Mouse (Mus musculus) midbrain, embryonic 14.5 days (tissue): ENCODE results near the gene Pdia4. TPM values are rescaled to one million over a fixed set of nuclear protein-coding genes. Genes with fewer than 3 reads are reported as not detected.
"Not testable (repeated sequence)": the region's sequence is repeated elsewhere in the genome, so short reads cannot be mapped to it uniquely, and the experiment has no call there.

ENCODE experiments used
- ATAC-seq: fragments of 200-750 bp; cut with Nextera tagmentation; 2 replicates; pipeline ENCODE4 v1.8.0; 2017; ENCODE audit warnings: moderate number of reproducible peaks, moderate library complexity; ENCODE audit not compliant: low FRiP score, low TSS enrichment
- DNase-seq: peaks from one replicate; pipeline ENCODE4 v3.0.0-alpha.2; 2015
- H3K27ac ChIP-seq: fragments of 300-500 bp; sonication (generic); replicated peaks from 2 replicates; pipeline ENCODE4 v1.5.1; 2014; ENCODE audit warnings: mild to moderate bottlenecking, low read depth, low read length, moderate library complexity
- H3K27me3 ChIP-seq: fragments of 300-500 bp; sonication (generic); 2 replicates; pipeline ENCODE4 v1.6.1; 2014; ENCODE audit warnings: low read length, control low read depth, mixed read lengths; ENCODE audit not compliant: control insufficient read depth, insufficient read depth
- H3K36me3 ChIP-seq: fragments of 300-500 bp; sonication (generic); 2 replicates; pipeline ENCODE4 v1.6.1; 2014; ENCODE audit warnings: low read length, control low read depth; ENCODE audit not compliant: control insufficient read depth, insufficient read depth
- H3K4me1 ChIP-seq: fragments of 300-500 bp; sonication (generic); 2 replicates; pipeline ENCODE4 v1.6.1; 2014; ENCODE audit warnings: mild to moderate bottlenecking, antibody characterized with exemption, low read length, control low read depth; ENCODE audit not compliant: control insufficient read depth, insufficient read depth
- H3K4me2 ChIP-seq: fragments of 300-500 bp; sonication (generic); 2 replicates; pipeline ENCODE4 v1.6.1; 2014; ENCODE audit warnings: mild to moderate bottlenecking, low read length, moderate library complexity
- H3K4me3 ChIP-seq: fragments of 300-500 bp; sonication (generic); replicated peaks from 2 replicates; pipeline ENCODE4 v1.5.1; 2014; ENCODE audit warnings: low read depth, low read length
- H3K9ac ChIP-seq: fragments of 300-500 bp; sonication (generic); replicated peaks from 2 replicates; pipeline ENCODE4 v1.6.1; 2014; ENCODE audit warnings: mild to moderate bottlenecking, low read length, moderate library complexity
- H3K9me3 ChIP-seq: fragments of 300-500 bp; sonication (generic); 2 replicates; pipeline ENCODE4 v1.6.1; 2016; ENCODE audit warnings: low read length, control low read depth, mixed read lengths; ENCODE audit not compliant: control insufficient read depth
- WGBS: fragments of 180-500 bp; shearing (Covaris S2); extraction: QIAGEN DNeasy Blood & Tissue Kit; methylation state at CpG from one replicate; pipeline ENCODE4 v1.1.7; 2014; 5-methylcytosine and 5-hydroxymethylcytosine counted together
- polyA plus RNA-seq: library from polyadenylated mRNA; unstranded; fragments of >200 nt; fragmentation: Nextera tagmentation; extraction: Ambion mirVana; gene quantifications from 2 replicates; pipeline ENCODE4 v1.2.1, GENCODE M21; 2014

The Pdia4 gene
- polyA plus RNA-seq, 1 experiment from 2014 or later: 148 TPM

DNA sequence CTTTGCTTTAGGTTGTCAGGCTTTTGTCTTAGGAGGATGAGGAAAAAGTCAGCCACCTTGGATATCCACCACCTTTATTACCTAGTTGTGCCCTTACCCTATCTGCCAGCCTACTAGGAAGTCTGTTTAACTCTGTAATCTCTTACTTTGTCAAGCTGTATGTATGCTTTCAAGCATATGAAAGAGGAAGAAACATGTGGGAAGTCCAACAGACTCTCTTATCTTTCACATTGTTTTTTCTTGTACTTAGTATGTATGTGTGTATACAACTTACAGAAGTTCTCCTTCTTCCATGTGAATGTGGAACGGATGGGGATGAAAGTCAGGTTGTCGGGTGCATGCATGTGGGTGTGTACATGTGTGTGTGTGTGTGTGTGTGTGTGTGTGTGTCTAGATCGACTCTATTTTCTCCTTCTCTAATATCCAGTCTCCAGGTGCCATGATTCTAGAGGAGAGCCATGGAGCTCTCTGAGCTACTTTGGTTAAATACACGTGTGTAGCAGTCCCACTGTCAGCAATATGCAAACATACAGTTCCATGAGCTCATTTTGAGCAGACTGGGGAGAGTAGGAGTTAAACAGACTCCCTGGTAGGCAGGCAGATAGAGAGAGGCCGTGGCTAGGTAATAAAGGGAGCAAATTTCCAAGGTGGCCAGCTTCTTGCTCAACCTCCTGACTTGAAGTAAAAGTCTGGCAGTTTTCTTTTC, 28.4 kb downstream of the Pdia4 start:
- Histone ChIP-seq H3K27ac (no peak overlapping the region), H3K36me3 (no peaks in the 10 kb centered on the region), H3K27me3 (no peaks in the 10 kb centered on the region), H3K4me3 (no peak overlapping the region), H3K4me1 (peaks cover 12% of the 10 kb centered on the region; the same call in 1 of the 2 replicates), H3K9me3 (no peaks in the 10 kb centered on the region), H3K4me2 (no peak overlapping the region), H3K9ac (no peak overlapping the region)
- 78% methylated on average over 5 of the region's 5 CpGs for WGBS
- DNase-seq (no peak), ATAC-seq (no peak)

DNA sequence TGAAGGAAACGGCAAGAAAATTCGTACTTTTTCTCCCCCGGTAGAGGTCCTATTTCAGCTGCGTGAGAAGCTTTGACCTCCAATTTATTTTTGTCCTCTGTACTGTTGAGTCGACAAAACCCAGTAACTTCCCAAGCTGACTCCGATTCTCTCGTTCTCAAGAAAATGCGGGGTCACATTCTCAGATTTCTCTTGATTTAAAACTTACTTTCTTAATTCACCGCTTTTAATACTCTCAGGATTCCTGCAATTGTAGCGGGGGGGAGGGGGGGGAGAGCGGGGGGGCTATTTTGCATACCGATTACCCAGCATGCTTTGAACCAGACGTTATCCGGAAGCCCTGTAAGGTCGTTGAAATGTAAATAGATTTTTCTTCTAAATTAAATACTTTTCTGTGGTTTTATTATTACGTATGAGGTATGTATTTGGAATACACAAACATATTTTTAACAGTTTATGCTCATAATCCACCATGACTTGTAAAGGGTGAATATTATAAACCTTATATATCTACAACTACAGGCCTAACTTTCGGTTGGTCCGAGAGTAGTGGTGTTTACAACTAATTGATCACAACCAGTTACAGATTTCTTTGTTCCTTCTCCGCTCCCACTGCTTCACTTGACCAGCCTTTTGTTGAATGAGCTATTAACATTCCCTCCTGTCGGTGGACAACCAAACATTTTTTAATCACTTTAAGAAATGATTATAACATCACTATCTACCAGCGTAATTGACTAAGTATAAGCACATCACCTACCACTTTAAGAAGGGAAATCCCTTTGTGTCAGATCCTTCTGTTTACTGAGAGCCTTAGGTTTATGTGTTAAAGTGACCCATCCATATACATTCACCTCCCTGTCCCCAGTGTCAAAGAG, 31.9 kb downstream of the Pdia4 start:
- Histone ChIP-seq H3K36me3 (no peaks in the 10 kb centered on the region), H3K27ac (peak overlapping the region; percentile 85), H3K9me3 (no peaks in the 10 kb centered on the region), H3K4me1 (peaks cover 11% of the 10 kb centered on the region; the same call in 1 of the 2 replicates), H3K4me2 (peak overlapping the region; percentile 52), H3K9ac (peak overlapping the region; percentile 54), H3K4me3 (peak overlapping the region; percentile 48), H3K27me3 (no peaks in the 10 kb centered on the region)
- ATAC-seq (peak; percentile 65; the same call in 1 of the 2 replicates), DNase-seq (peak; percentile 87)
- WGBS: under 1% methylated on average over 21 of the region's 21 CpGs

DNA sequence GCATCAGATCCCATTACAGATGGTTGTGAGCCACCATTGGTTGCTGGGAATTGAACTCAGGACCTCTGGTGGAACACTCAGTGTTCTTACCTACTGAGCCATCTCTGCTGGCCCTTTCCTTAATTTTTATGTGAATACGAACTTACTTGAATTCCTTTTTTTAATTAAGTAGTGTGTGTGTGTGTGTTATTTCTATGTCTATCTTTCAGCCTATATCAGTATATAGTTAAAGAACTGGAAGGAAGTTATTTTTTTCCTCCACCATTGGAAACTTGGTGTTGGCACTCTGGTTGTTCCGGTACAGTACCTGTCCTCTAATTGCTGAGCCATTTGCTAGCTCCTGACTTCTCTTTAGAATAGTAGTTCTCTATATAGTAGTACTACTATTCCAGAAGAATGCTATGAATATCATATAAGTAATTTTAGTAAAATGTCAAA, 32.6 kb downstream of the Pdia4 start:
- Histone ChIP-seq H3K9me3 (no peaks in the 10 kb centered on the region), H3K4me3 (peak overlapping the region; percentile 48), H3K9ac (no peak overlapping the region), H3K36me3 (no peaks in the 10 kb centered on the region), H3K27me3 (no peaks in the 10 kb centered on the region), H3K4me1 (peaks cover 11% of the 10 kb centered on the region; the same call in 1 of the 2 replicates), H3K27ac (no peak overlapping the region), H3K4me2 (peak overlapping the region; percentile 52)
- no peak for ATAC-seq
- WGBS: 18% methylated on average over 2 of the region's 2 CpGs
- peak; percentile 13 for DNase-seq

DNA sequence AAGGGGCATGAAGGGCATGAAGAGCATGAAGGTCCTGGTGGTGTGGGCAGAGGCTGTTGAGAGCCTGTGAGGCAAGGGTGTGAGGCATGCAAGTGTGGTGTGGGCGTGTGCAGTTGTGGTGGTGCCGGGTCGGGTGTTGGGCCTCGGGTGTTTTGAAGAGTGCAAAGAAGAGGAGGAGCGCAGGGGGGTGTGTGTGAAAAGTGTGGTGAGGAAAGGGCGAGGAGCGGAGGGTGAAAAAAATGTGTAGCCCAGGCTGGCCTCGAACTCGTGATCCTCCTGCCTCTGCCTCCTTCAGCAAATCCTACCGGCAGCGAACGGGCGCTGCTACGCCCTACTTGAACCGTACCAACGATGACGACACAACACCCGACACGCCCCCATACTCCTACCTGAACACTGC, 41.5 kb downstream of the Pdia4 start:
- WGBS: 74% methylated on average over 7 of the region's 19 CpGs
- not testable (repeated sequence) for DNase-seq, H3K4me3 ChIP-seq, ATAC-seq, H3K4me1 ChIP-seq, H3K36me3 ChIP-seq, H3K9ac ChIP-seq, H3K27me3 ChIP-seq, H3K9me3 ChIP-seq, H3K27ac ChIP-seq
- peak overlapping the region; percentile 29; the same call in 1 of the 2 replicates for H3K4me2 ChIP-seq

DNA sequence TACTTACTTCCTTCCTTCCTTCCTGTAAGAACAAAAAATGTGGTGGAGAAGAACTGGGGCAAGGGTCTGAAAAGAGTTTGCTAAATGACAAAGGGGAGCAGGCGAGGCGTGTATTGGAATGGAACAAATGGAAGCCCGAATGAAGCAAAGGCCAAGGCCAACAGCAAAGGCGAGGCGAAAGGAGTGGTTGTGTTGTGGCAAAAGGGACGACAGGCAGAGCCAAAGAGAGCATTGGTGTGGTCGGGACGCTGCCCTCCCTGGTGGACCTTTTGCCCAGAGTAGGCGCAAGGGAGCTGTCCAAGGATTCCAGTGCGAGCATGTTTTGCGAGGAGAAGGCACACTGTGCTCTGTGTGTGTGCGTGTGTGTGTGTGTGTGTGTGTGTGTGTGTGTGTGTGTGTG, 42.1 kb downstream of the Pdia4 start:
- DNase-seq, H3K9ac ChIP-seq, H3K27ac ChIP-seq, H3K4me1 ChIP-seq, H3K4me3 ChIP-seq, H3K4me2 ChIP-seq, ATAC-seq, H3K36me3 ChIP-seq, H3K27me3 ChIP-seq, H3K9me3 ChIP-seq: not testable (repeated sequence)
- 84% methylated on average over 12 of the region's 12 CpGs for WGBS

DNA sequence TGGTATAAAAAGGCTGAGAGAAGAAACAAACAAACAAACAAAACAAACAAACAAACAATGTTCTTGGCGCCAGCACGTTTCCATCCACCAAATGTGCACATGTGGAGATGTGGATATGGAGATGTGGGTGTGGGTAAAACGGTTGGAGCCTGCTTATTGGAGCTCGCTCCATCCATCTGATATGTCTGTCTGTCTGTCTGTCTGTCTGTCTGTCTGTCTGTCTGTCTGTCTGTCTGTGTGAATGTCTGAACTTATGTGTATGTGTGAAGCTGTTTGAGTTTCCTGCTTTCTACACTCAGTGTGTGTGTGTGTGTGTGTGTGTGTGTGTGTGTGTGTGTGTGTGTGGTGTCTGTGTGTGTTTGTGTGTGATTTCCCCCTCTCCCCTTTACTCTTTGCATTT, 43.4 kb downstream of the Pdia4 start:
- H3K4me1 ChIP-seq, DNase-seq, H3K4me2 ChIP-seq, H3K4me3 ChIP-seq, H3K27me3 ChIP-seq, ATAC-seq, H3K27ac ChIP-seq, H3K36me3 ChIP-seq, H3K9ac ChIP-seq, H3K9me3 ChIP-seq: not testable (repeated sequence)
- whole genome bisulfite sequencing: 68% methylated on average over 4 of the region's 4 CpGs

DNA sequence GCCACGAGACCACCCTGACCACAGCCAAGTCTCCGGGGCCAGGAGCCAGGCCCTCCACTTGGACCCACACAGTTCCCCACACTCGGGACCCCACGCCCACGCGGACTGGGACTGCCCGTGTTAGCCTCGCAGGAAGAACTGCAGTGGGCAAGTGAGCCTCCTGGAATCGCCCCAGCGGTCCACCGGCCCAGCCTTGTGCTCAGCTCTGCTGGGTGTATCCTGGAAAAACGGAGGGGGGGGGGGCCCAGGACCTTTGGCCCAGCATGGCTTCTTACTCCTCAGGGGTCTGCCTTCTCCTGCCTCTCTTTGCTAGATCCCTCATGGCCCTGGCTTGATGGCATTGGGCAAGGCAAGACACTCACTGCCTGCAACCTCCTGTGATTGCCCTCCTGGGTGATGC, 44.7 kb downstream of the Pdia4 start:
- not testable (repeated sequence) for H3K4me2 ChIP-seq, H3K4me3 ChIP-seq, H3K36me3 ChIP-seq, H3K27ac ChIP-seq, DNase-seq, H3K4me1 ChIP-seq, H3K9me3 ChIP-seq, H3K27me3 ChIP-seq, ATAC-seq, H3K9ac ChIP-seq
- 65% methylated on average over 2 of the region's 12 CpGs for WGBS

DNA sequence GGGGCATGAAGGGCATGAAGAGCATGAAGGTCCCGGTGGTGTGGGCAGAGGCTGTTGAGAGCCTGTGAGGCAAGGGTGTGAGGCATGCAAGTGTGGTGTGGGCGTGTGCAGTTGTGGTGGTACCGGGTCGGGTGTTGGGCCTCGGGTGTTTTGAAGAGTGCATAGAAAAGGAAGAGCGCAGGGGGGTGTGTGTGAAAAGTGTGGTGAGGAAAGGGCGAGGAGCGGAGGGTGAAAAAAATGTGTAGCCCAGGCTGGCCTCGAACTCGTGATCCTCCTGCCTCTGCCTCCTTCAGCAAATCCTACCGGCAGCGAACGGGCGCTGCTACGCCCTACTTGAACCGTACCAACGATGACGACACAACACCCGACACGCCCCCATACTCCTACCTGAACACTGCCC, 45.9 kb downstream of the Pdia4 start:
- not testable (repeated sequence) for ATAC-seq, H3K4me2 ChIP-seq, H3K27ac ChIP-seq, H3K36me3 ChIP-seq, H3K4me3 ChIP-seq, H3K9ac ChIP-seq, H3K27me3 ChIP-seq, H3K4me1 ChIP-seq, H3K9me3 ChIP-seq, DNase-seq
- 70% methylated on average over 6 of the region's 20 CpGs for WGBS
